Mouse (Mus musculus) heart, adult 2 months (tissue): Measurements from ENCODE around the gene Klrk1.
"Not testable (repeated sequence)": the region's sequence is repeated elsewhere in the genome, so short reads cannot be mapped to it uniquely, and the experiment has no call there.

Experiments
- CTCF ChIP-seq: fragments of 200-600 bp; IDR thresholded peaks from 2 replicates; pipeline ENCODE4 v1.8.1; 2022; ENCODE audit warnings: antibody characterized with exemption, mild to moderate bottlenecking, moderate library complexity
- EP300 ChIP-seq: fragments of 200-500 bp; IDR thresholded peaks from 2 replicates; pipeline ENCODE4 v1.6.1; 2011; ENCODE audit warnings: low read depth, low read length, control low read depth; ENCODE audit not compliant: insufficient read depth
- POLR2A ChIP-seq: fragments of 200-500 bp; IDR thresholded peaks from 2 replicates; pipeline ENCODE4 v1.6.1; 2011; ENCODE audit warnings: mild to moderate bottlenecking, low read depth, low read length, control low read depth; ENCODE audit not compliant: insufficient read depth

GRCm38 (mm10) chr6:129644054-129644453, 20.4 kb upstream of the Klrk1 start:
- TF ChIP-seq CTCF, POLR2A, EP300: not testable (repeated sequence)
